Mouse (Mus musculus) myocyte (in vitro differentiated cells): Measurements from ENCODE around the gene Cog3.

ENCODE experiments used
- CEBPB ChIP-seq: IDR thresholded peaks from 2 replicates; pipeline ENCODE4 v1.6.1; 2011; ENCODE audit warnings: mild to moderate bottlenecking, moderate library complexity; ENCODE audit not compliant: poor library complexity, insufficient read depth, severe bottlenecking
- E2F4 ChIP-seq: IDR thresholded peaks from one replicate; pipeline ENCODE4 v1.6.1; 2011; ENCODE audit warnings: mild to moderate bottlenecking, control low read depth, moderate library complexity; ENCODE audit not compliant: insufficient read depth
- MAX ChIP-seq: IDR thresholded peaks from one replicate; pipeline ENCODE4 v1.6.1; 2011; ENCODE audit warnings: low read depth, mild to moderate bottlenecking, control low read depth
- MYOD1 ChIP-seq, 3 experiments: IDR thresholded peaks; one replicate each; pipeline ENCODE4 v1.6.1; 2011; ENCODE audit warnings: control low read depth in 2 of 3, low read depth in 2 of 3, mild to moderate bottlenecking in 2 of 3, moderate library complexity in 1 of 3; ENCODE audit not compliant: insufficient read length in 2 of 3, control insufficient read depth in 1 of 3
- MYOG ChIP-seq, 3 experiments: IDR thresholded peaks; one replicate each; pipeline ENCODE4 v1.6.1; 2011; ENCODE audit warnings: control low read depth in 2 of 3, low read depth in 2 of 3, mild to moderate bottlenecking in 2 of 3; ENCODE audit not compliant: insufficient read length in 2 of 3, control insufficient read depth in 1 of 3, insufficient read depth in 1 of 3
- POLR2A ChIP-seq: IDR thresholded peaks from one replicate; pipeline ENCODE4 v1.6.1; 2011; ENCODE audit warnings: low read depth, mild to moderate bottlenecking, control low read depth, moderate library complexity; ENCODE audit not compliant: insufficient read length
- POLR2AphosphoS2 ChIP-seq: IDR thresholded peaks from one replicate; pipeline ENCODE4 v1.6.1; 2011; ENCODE audit warnings: low read depth, control low read depth; ENCODE audit not compliant: insufficient read length
- SRF ChIP-seq: IDR thresholded peaks from one replicate; pipeline ENCODE4 v1.6.1; 2011; ENCODE audit warnings: low read depth; ENCODE audit not compliant: control insufficient read depth, insufficient read length
- TCF12 ChIP-seq: IDR thresholded peaks from one replicate; pipeline ENCODE4 v1.6.1; 2011; ENCODE audit warnings: mild to moderate bottlenecking, control low read depth; ENCODE audit not compliant: poor library complexity, insufficient read depth, severe bottlenecking
- USF1 ChIP-seq: IDR thresholded peaks from one replicate; pipeline ENCODE4 v1.6.1; 2011; ENCODE audit warnings: low read depth, mild to moderate bottlenecking, control low read depth, moderate library complexity

GRCm38 (mm10) chr14:75722816-75723215, 31.5 kb downstream of the Cog3 start:
- no peak for TF ChIP-seq TCF12
- TF ChIP-seq E2F4: no peak
- no peak for TF ChIP-seq POLR2AphosphoS2
- no peak for TF ChIP-seq POLR2A
- TF ChIP-seq MYOG (IDR thresholded peaks at IDR 0.05; ENCODE audit: control insufficient read depth in 1 of 3, insufficient read depth in 1 of 3, insufficient read length in 2 of 3, low read depth in 2 of 3): no peak
- TF ChIP-seq USF1: no peak
- TF ChIP-seq MAX: no peak
- no peak for TF ChIP-seq MYOD1 (IDR thresholded peaks at IDR 0.05; ENCODE audit: control insufficient read depth in 1 of 3, insufficient read length in 2 of 3, low read depth in 2 of 3)
- TF ChIP-seq CEBPB: no peak
- no peak for TF ChIP-seq SRF
